Mouse (Mus musculus) liver, adult 2 months (tissue): Measurements from ENCODE around the gene Lrsam1.

Experiments used
- CTCF ChIP-seq: fragments of 200-500 bp; IDR thresholded peaks from 2 replicates; pipeline ENCODE4 v1.5.1; 2011; ENCODE audit warnings: low read depth, low read length, control low read depth
- POLR2A ChIP-seq: fragments of 200-500 bp; IDR thresholded peaks from 2 replicates; pipeline ENCODE4 v1.6.1; 2011; ENCODE audit warnings: low read length, control low read depth; ENCODE audit not compliant: insufficient read depth; ENCODE audit errors: extremely low read depth

- TF ChIP-seq CTCF = no peak
- TF ChIP-seq POLR2A = no peak
Measured at GRCm38 (mm10) chr2:32911639-32912182, 49.7 kb downstream of the Lrsam1 start.
